Mouse (Mus musculus): ENCODE measurements around the gene Asic1.

DNA sequence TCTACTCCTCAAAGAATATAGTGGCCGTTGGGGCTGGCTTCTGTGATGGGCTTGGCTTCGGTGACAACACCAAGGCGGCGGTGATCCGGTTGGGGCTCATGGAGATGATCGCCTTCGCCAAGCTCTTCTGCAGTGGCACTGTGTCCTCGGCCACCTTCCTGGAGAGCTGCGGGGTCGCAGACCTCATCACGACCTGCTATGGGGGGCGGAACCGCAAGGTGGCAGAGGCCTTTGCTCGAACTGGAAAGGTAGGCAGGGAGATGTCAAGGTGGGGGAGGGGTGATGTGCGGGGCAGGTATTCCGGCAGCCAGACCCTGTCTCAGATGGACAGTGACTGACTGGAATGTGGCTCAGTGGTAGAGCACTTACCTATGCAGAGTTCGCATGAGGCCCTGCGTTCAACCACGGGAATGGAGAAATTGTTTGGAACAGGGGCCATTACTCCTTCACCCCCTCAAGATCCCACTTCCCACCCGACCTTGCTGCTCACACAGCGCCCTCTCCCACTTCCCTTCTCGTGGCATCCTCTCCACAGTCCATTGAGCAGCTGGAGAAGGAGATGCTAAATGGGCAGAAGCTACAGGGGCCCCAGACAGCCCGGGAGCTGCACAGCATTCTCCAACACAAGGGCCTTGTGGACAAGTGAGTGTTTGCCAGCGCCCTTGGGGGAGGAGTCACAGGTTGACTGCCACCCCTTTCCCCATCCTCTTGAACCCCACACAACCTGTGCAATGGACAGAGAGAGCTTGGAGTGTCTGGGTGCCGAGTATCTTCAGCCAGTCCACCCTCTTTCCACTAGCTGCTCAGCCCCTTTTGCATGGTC, 52.0 kb downstream of the Asic1 start:
- no peak for TF ChIP-seq CTCF (IDR thresholded peaks at IDR 0.05; ENCODE audit: control insufficient read depth, insufficient read depth, low read length)
- no peak for TF ChIP-seq POLR2A (IDR thresholded peaks at IDR 0.05; ENCODE audit: borderline replicate concordance, control insufficient read depth, low read depth, low read length)
